Mouse (Mus musculus) bone marrow, adult 2 months (tissue): ENCODE results near the gene Eif2b2. TPM values are rescaled to one million over a fixed set of nuclear protein-coding genes. Genes with fewer than 3 reads are reported as not detected.

Source experiments
- H3K27ac ChIP-seq: fragments of 200-500 bp; 2 replicates; pipeline ENCODE4 v1.5.1; 2012; ENCODE audit warnings: low read depth, mild to moderate bottlenecking, control low read depth, inconsistent platforms, low read length; ENCODE audit not compliant: control insufficient read depth, poor library complexity, insufficient read depth
- H3K4me1 ChIP-seq: fragments of 200-500 bp; 2 replicates; pipeline ENCODE4 v1.6.1; 2011; ENCODE audit warnings: low read length; ENCODE audit not compliant: control insufficient read depth, insufficient read depth
- H3K4me3 ChIP-seq: fragments of 200-500 bp; replicated peaks from 2 replicates; pipeline ENCODE3; 2011; ENCODE audit warnings: mild to moderate bottlenecking, low read depth, low read length, control low read depth; ENCODE audit not compliant: control insufficient read depth
- CTCF ChIP-seq: fragments of 200-500 bp; IDR thresholded peaks from 2 replicates; pipeline ENCODE4 v1.5.1; 2011; ENCODE audit warnings: low read length, control low read depth; ENCODE audit not compliant: control insufficient read depth, insufficient read depth
- POLR2A ChIP-seq: fragments of 200-500 bp; IDR thresholded peaks from 2 replicates; pipeline ENCODE4 v1.6.1; 2011; ENCODE audit warnings: low read depth, mild to moderate bottlenecking, control low read depth, low read length, borderline replicate concordance; ENCODE audit not compliant: control insufficient read depth
- WGBS: fragments of 180-500 bp; shearing (Covaris S2); methylation state at CpG from one replicate; pipeline ENCODE4 v1.1.7; 2018; 5-methylcytosine and 5-hydroxymethylcytosine counted together
- polyA plus RNA-seq: library from polyadenylated mRNA; stranded (reverse); fragments of >200 nt; gene quantifications from 2 replicates; pipeline ENCODE4 v1.2.4, GENCODE M21; 2011; ENCODE audit warnings: low replicate concordance; ENCODE audit not compliant: missing spikeins, insufficient read depth, insufficient read length

Eif2b2 gene
- polyA plus RNA-seq, 1 experiment: 32.9 TPM

- TF ChIP-seq POLR2A (no peak), CTCF (no peak)
- Histone ChIP-seq H3K4me1 (no peaks in the 10 kb centered on the region), H3K27ac (no peak overlapping the region), H3K4me3 (no peak overlapping the region)
- 93% methylated on average over 5 of the region's 5 CpGs for WGBS
These were observed 18.3 kb downstream of the Eif2b2 start for GRCm38 (mm10) chr12:85237553-85237952.

DNA sequence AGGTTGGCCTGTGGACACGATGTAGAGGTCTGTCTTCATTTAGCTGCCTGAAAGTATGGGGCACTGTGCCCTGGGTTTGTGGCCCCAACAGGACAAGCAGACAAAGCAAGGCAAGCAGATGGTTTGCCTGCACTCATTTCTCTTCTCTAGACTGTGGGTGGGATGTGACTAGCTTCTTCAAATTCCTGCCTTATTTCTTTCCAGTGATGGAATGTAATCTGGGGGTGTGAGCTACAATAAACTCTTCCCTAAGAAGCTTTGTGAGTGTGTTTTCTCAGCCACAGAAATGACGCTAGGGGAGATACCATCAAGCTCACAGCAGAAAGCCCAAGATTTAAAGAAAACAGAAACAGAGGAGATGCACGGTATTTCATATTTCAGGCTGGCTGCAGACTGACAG is 32.8 kb downstream of the Eif2b2 start:
- H3K4me3 ChIP-seq: no peak overlapping the region
- H3K4me1 ChIP-seq: peaks cover 4% of the 10 kb centered on the region; the same call in 1 of the 2 replicates
- WGBS: 82% methylated on average over 3 of the region's 3 CpGs
- TF ChIP-seq CTCF (no peak), POLR2A (no peak)
- H3K27ac ChIP-seq: no peak overlapping the region

- Histone ChIP-seq H3K27ac (peak overlapping the region; percentile 56), H3K4me1 (peaks cover 6% of the 10 kb centered on the region), H3K4me3 (no peak overlapping the region)
- WGBS: 50% methylated on average over 7 of the region's 7 CpGs
- no peak for TF ChIP-seq CTCF
- no peak for TF ChIP-seq POLR2A
These were observed 36.9 kb downstream of the Eif2b2 start for GRCm38 (mm10) chr12:85256074-85256751.

- no peak overlapping the region for H3K4me3 ChIP-seq
- 9% methylated on average over 7 of the region's 7 CpGs for WGBS
- no peak for TF ChIP-seq CTCF
- TF ChIP-seq POLR2A: no peak
- H3K27ac ChIP-seq: peak overlapping the region; percentile 14; the same call in 1 of the 2 replicates
- peaks cover 6% of the 10 kb centered on the region for H3K4me1 ChIP-seq
These were observed 37.8 kb downstream of the Eif2b2 start for GRCm38 (mm10) chr12:85257008-85257639.

- Histone ChIP-seq H3K4me3 (no peak overlapping the region), H3K4me1 (peaks cover 1% of the 10 kb centered on the region), H3K27ac (no peak overlapping the region)
- no peak for TF ChIP-seq CTCF
- no peak for TF ChIP-seq POLR2A
- 79% methylated on average over 10 of the region's 10 CpGs for WGBS
These were observed 43.2 kb downstream of the Eif2b2 start for GRCm38 (mm10) chr12:85262489-85262888.

- Histone ChIP-seq H3K27ac (no peak overlapping the region), H3K4me1 (no peaks in the 10 kb centered on the region; the same call in 1 of the 2 replicates), H3K4me3 (no peak overlapping the region)
- WGBS: 72% methylated on average over 5 of the region's 5 CpGs
- no peak for TF ChIP-seq POLR2A
- TF ChIP-seq CTCF: no peak
These were observed 43.9 kb downstream of the Eif2b2 start for GRCm38 (mm10) chr12:85263190-85263589.

DNA sequence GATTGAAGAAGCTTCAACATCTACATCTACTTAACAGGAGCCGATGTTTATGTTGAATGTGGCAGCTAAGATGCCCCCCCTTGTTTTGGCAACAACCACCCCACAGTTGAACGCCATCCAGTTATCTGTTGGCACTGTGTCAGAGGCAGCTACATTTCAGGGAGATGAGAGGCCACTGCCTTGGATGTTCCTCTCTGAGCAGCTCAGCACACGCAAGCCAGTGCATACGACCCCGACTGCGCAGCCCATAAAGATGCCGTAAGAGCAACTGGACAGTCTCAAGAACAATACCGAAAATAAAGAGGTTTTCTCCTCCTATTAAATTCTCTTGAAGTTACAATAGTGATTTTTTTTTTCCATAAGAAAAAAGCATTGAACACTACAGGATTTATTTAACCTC is 45.2 kb downstream of the Eif2b2 start:
- WGBS: 84% methylated on average over 8 of the region's 8 CpGs
- Histone ChIP-seq H3K27ac (no peak overlapping the region), H3K4me3 (no peak overlapping the region), H3K4me1 (no peaks in the 10 kb centered on the region)
- no peak for TF ChIP-seq CTCF
- no peak for TF ChIP-seq POLR2A

GRCm38 (mm10) chr12:85264940-85265339 is 45.7 kb downstream of the Eif2b2 start:
- Histone ChIP-seq H3K4me1 (no peaks in the 10 kb centered on the region), H3K27ac (no peak overlapping the region), H3K4me3 (no peak overlapping the region)
- TF ChIP-seq CTCF (no peak), POLR2A (no peak)
- WGBS: 82% methylated on average over 7 of the region's 7 CpGs
